Mouse (Mus musculus) forebrain, embryonic 11.5 days (tissue): Measurements from ENCODE around the gene Klhl2. TPM values are rescaled to one million over a fixed set of nuclear protein-coding genes. Genes with fewer than 3 reads are reported as not detected.

Experiments
- ATAC-seq: fragments of 200-750 bp; cut with Nextera tagmentation; replicated peaks from 2 replicates; pipeline ENCODE4 v1.8.0; 2017; ENCODE audit warnings: moderate TSS enrichment; ENCODE audit not compliant: low FRiP score
- DNase-seq: peaks from one replicate; pipeline ENCODE4 v3.0.0-alpha.2; 2017; ENCODE audit warnings: low spot score
- H3K27ac ChIP-seq: fragments of 300-500 bp; sonication (generic); 2 replicates; pipeline ENCODE4 v1.5.1; 2014; ENCODE audit warnings: low read depth, low read length
- H3K27me3 ChIP-seq: fragments of 300-500 bp; sonication (generic); 2 replicates; pipeline ENCODE4 v1.6.1; 2014; ENCODE audit warnings: mild to moderate bottlenecking, low read length, mixed read lengths; ENCODE audit not compliant: control insufficient read depth, insufficient read depth
- H3K36me3 ChIP-seq: fragments of 300-500 bp; sonication (generic); 2 replicates; pipeline ENCODE4 v1.6.1; 2014; ENCODE audit warnings: mild to moderate bottlenecking, low read length, moderate library complexity, mixed read lengths; ENCODE audit not compliant: control insufficient read depth, insufficient read depth
- H3K4me1 ChIP-seq: fragments of 300-500 bp; sonication (generic); replicated peaks from 2 replicates; pipeline ENCODE4 v1.6.1; 2014; ENCODE audit warnings: low read length, mixed read lengths; ENCODE audit not compliant: control insufficient read depth, insufficient read depth
- H3K4me2 ChIP-seq: fragments of 300-500 bp; sonication (generic); 2 replicates; pipeline ENCODE4 v1.6.1; 2014; ENCODE audit warnings: low read depth, mild to moderate bottlenecking, low read length, moderate library complexity, mixed read lengths; ENCODE audit not compliant: severe bottlenecking
- H3K4me3 ChIP-seq: fragments of 300-500 bp; sonication (generic); 2 replicates; pipeline ENCODE4 v1.5.1; 2014; ENCODE audit warnings: low read depth, low read length
- H3K9ac ChIP-seq: fragments of 300-500 bp; sonication (generic); 2 replicates; pipeline ENCODE4 v1.6.1; 2014; ENCODE audit warnings: low read length
- H3K9me3 ChIP-seq: fragments of 300-500 bp; sonication (generic); 2 replicates; pipeline ENCODE4 v1.6.1; 2016; ENCODE audit warnings: low read length, mixed read lengths; ENCODE audit not compliant: control insufficient read depth
- WGBS: fragments of 180-500 bp; shearing (Covaris S2); extraction: QIAGEN DNeasy Blood & Tissue Kit; methylation state at CpG from one replicate; pipeline ENCODE4 v1.1.7; 2014; 5-methylcytosine and 5-hydroxymethylcytosine counted together
- polyA plus RNA-seq: library from polyadenylated mRNA; unstranded; fragments of >200 nt; fragmentation: Nextera tagmentation; extraction: Ambion mirVana; gene quantifications from 2 replicates; pipeline ENCODE4 v1.2.1, GENCODE M21; 2014

Gene Klhl2
- polyA plus RNA-seq, 1 experiment from 2014 or later = 22.6 TPM

DNA sequence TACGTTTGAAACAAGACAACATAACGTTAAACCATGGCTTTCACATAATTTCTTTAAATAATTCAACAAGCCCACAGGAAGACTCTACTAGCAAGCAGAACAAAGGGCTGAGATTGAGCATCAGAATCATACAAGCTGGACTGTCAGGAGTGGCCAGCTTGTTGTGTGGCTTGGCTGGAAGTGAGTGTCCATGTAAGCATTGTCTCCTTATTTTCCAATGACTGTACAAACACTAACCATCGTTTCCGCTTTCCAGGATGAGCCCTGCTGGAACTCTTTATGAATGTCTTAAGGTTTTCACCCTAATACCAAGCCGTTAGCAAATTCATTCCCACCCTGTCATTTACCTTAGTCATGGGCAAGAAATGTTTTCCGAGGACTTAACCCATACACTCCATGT is 159.0 kb downstream of the Klhl2 start:
- H3K36me3 ChIP-seq = no peaks in the 10 kb centered on the region
- H3K27ac ChIP-seq = no peak overlapping the region
- peak overlapping the region; percentile 58; the same call in 1 of the 2 replicates for H3K4me2 ChIP-seq
- H3K9ac ChIP-seq = no peak overlapping the region
- no peak for DNase-seq
- no peak overlapping the region; the same call in 1 of the 2 replicates for H3K4me3 ChIP-seq
- no peaks in the 10 kb centered on the region; the same call in 1 of the 2 replicates for H3K4me1 ChIP-seq
- WGBS = 82% methylated on average over 6 of the region's 6 CpGs
- ATAC-seq = no peak
- H3K9me3 ChIP-seq = no peaks in the 10 kb centered on the region
- H3K27me3 ChIP-seq = no peaks in the 10 kb centered on the region

DNA sequence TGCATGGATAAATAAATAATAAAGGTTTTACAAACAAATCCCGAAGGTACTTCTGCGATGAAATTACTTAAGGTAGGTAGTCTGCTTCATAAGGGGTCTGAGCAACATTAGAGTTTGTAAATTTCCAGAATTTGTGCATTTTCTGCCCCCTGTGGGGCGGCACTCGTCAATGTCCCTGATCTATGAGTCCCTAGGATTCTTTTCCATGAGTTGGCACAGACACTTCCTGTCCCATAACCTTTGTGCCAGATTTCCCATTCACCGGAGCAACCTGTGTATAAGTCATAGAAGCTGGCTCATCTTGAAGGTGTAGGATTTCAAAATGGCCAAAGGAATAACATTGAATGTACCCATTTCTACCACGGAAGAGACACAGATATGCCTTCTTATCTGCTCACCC is 159.5 kb downstream of the Klhl2 start:
- ATAC-seq (no peak), DNase-seq (no peak)
- Histone ChIP-seq H3K27ac (no peak overlapping the region), H3K9me3 (no peaks in the 10 kb centered on the region), H3K4me3 (no peak overlapping the region), H3K27me3 (no peaks in the 10 kb centered on the region), H3K36me3 (no peaks in the 10 kb centered on the region), H3K4me1 (no peaks in the 10 kb centered on the region; the same call in 1 of the 2 replicates), H3K4me2 (no peak overlapping the region), H3K9ac (no peak overlapping the region)
- 79% methylated on average over 6 of the region's 6 CpGs for WGBS

Other genes starting within 250 kb of the Klhl2 start
- gene Cpe, start 157.0 kb downstream of the Klhl2 start, polyA plus RNA-seq = 260 and 266 TPM in 2 replicates
- 205 and 208 TPM in 2 replicates for gene Msmo1, start 116.2 kb downstream of the Klhl2 start, polyA plus RNA-seq
- gene Tmem192, start 97.2 kb upstream of the Klhl2 start, polyA plus RNA-seq = 14.0 and 17.4 TPM in 2 replicates
- gene Trim75, start 137.8 kb upstream of the Klhl2 start, polyA plus RNA-seq = 0.19 TPM in 1 of 2 replicates, not detected in the other
- gene Trim61, start 168.5 kb upstream of the Klhl2 start, polyA plus RNA-seq = not detected in 2 replicates
- gene Trim60, start 168.6 kb upstream of the Klhl2 start, polyA plus RNA-seq = 0.13 TPM in 1 of 2 replicates, not detected in the other
- gene Apela, start 187.3 kb upstream of the Klhl2 start, polyA plus RNA-seq = 5.6 and 5.7 TPM in 2 replicates
- not detected in 2 replicates for gene Gm10663, start 225.0 kb upstream of the Klhl2 start, polyA plus RNA-seq